Mouse (Mus musculus): ENCODE measurements around the gene Lmln. TPM values are rescaled to one million over a fixed set of nuclear protein-coding genes. Genes with fewer than 3 reads are reported as not detected.
"Not testable (repeated sequence)": the region's sequence is repeated elsewhere in the genome, so short reads cannot be mapped to it uniquely, and the experiment has no call there.

Lmln gene
- total RNA-seq (2021), result 8.4 and 11.0 TPM in 2 replicates
- long read RNA-seq, experiment 1, partial matches to known transcripts, result 0 of 8 reads
- long read RNA-seq, experiment 1, other reads (novel, unspliced or antisense), result 8 of 8 reads
- long read RNA-seq, experiment 2, full-length matches to known transcripts, result 1 of 10 reads
- long read RNA-seq, experiment 2, partial matches to known transcripts, result 0 of 10 reads
- long read RNA-seq, experiment 2, other reads (novel, unspliced or antisense), result 9 of 10 reads

DNA sequence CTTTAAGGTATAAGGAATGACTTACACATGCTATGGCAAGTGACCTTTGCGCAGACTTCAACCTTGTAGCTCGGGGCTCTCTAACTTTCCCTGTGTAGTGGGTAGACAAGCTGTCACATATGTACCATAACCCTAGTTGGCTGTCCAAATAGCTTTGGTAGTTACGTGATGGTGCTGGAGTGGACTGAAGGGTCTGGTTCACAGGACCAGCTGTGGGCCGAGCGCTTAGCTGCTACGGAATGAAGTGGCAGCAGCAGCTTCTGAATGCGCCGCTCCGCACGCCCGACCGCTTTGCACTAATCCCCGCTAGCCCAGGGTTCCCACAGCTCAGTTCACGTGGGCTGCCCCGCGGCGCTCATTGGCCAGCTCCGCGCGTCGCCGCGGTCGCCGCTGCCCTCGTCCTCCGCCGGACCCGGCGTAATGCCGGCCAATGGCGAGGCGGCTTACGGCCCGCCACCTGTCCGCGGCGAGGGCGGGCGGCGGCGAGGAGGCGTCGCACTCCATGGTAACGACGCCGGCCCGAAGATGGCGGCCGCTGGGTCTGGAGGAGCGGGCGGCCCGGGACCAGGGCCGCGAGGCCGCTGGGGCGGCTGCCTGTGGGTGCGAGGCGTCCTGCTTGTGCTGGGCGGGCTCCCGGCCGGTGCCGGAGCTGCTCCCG, at the start of gene Lmln:
Gene Lmln (plus strand): TSS at position 498 of the 658 bp plus-strand sequence.
- peak; percentile 96 for DNase-seq

DNA sequence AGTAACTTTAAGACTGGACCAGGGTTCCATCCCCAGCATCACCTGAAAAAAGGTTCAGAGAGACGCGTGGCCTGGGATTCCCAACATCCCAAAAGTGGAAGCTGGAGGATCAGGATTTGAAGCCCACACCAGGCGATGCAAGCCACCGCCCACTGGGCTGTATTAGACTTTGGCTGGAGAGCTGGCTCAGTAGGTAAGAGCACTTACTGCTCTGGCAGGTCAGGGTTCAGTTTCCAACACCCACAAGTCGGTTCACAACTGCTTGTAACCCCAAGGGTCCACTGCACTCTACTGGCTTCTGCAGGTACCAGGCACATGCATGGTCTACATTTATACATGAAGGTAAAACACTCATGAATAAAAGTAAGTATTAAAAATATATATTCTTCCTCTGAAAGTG, 48.5 kb upstream of the Lmln start:
- no peak for DNase-seq

GRCm38 (mm10) chr16:33014921-33015320, 47.4 kb upstream of the Lmln start:
- DNase-seq, result no peak

GRCm38 (mm10) chr16:33015396-33015907, 46.9 kb upstream of the Lmln start:
- no peak for DNase-seq

DNA sequence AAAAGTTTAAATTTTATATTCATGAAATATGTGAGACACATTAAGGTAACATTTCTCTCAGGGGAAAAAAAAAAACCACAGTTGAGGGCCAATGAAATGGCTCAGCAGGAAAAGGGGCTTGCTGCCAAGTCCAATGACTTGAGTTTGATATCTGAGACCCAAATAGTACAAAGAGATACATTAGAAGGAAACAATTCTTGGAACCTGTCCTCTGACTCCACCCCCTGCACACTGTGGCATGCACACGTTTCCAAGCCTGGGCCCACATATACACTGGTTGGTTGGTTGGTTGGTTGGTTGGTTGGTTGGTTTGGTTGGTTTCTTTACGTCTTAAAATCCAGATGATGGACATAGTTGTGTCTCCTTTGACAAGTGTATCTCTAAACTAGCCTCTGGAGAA, 46.3 kb upstream of the Lmln start:
- DNase-seq, result no peak

DNA sequence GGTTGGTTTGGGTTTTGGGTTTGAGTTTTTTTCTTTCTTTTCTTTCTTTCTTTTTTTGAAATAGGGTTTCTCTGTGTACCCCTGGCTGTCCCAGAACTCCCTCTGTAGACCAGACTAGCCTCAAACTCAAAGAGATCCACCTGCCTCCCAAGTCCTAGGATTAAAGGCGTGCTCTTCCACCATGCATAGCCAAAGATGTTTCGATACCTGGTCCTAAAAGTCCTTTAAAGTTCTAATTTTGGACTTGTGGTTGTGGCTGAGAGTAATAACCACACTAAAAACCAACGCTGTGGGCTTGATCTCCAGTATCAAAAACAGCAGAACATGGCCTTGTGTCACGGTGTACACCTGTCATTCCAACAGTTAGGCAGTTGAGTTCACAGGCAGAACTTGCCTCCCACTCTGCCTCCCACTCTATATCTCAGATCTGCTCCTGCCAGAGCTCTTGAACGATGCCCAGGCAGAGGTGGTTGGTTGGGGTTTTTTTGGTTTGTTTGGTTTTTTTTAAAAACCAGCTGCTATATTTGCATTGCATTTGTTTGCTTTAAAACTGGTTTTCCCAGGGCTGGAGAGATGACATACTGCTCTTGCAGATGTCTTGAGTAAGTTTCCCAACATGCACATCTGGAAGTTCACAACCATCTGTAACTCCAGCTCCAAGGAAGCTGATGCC, 44.5 kb upstream of the Lmln start:
- DNase-seq, result no peak

DNA sequence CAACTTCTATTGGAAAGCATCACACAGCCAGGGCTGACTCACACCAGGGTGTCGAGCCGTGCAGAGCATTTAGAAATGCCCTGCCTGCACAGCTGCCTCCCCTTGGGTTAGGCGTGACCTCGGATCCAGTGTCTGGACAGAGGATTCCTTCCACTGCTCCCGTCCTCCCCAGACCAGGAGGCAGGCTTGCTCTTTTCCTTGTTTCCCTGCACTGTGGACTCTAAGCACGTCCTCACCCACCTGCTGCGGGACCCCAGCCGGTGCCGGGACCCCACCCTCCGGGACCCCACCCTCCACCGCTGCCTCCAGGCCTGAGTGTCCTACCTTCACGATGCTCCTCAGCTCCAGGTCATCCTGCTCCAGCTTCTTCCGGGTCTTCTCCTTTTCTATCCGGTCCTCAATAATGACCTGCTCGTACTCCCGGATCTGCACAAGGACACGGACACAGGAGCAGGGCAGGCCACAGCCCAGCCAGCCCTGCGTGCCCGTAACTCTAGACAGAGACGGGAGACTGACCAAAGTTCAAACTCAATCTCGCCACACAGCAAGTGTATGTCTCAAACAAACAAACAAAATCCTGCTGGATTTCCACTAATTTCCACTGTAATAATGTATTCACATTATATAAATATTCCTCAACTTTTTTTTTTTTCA, 43.1 kb upstream of the Lmln start:
- peak; percentile 75 for DNase-seq

- peak; percentile 41 for DNase-seq
Measured at GRCm38 (mm10) chr16:33021381-33021780, 40.9 kb upstream of the Lmln start.

- peak; percentile 93 for DNase-seq
Measured at GRCm38 (mm10) chr16:33023750-33024149, 38.6 kb upstream of the Lmln start.

GRCm38 (mm10) chr16:33024456-33025104, 37.7 kb upstream of the Lmln start:
- peak; percentile 6 for DNase-seq

DNA sequence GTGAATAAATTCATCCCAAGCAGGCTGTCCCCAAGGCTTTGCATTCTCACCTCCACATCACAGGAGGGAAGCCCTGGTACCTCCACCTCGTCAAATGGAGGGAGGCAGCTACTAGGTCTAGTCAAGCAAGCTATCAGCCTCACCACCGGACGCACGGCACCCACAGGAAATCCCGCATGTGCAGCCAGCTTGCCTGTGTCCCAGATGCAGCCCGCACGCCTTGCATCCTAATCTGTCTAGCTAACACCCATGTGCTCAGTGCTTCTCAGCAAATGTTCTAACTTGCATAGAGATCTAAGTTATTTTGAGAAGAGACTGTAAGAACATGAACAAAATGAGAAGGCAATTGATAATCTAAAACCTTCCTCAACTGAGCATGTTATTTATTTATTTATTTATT, 36.0 kb upstream of the Lmln start:
- DNase-seq, result no peak

- DNase-seq, result no peak
Measured at GRCm38 (mm10) chr16:33036006-33036405, 26.3 kb upstream of the Lmln start.

DNA sequence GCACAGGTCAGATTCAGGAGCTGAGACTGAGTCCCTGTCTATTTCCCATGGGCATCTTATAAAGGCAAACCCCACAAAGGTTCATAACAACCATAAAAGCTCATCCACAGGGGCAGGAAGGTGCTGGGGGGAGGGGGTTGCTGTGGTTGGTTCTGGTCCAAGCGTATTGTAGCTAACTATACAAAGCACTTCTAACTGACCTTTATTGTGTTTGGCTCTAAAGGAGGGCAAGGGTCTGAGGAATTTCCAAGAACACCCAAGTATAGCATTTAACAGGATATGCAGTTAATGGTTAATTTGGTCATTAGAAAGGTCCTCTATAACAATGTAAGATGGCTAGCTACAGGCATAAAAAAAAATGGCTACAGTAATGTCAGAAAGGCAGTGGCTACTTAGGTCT, 19.6 kb upstream of the Lmln start:
- no peak for DNase-seq

DNA sequence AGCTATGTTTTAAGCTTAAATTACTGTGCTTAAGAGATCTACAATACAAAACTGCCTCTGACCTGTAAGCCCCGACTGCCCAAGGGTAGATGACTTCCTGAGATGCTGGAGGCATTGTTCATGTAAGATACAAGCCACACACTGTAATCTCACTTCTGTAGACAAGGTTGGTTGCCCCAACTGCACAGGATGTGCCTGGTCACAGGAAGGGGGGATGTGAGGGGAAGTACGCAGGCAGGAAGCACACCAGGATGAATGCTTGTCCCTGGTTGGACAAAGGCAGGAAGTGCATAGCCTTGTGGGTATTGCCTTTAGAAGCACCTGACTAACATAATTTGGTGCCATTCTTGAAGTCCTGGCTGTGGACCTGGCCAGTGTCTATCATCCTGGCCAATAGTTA, 19.1 kb upstream of the Lmln start:
- no peak for DNase-seq

GRCm38 (mm10) chr16:33048004-33048403, 14.3 kb upstream of the Lmln start:
- DNase-seq, result no peak

- no peak for DNase-seq
Measured at GRCm38 (mm10) chr16:33048686-33049085, 13.6 kb upstream of the Lmln start.

- no peak for DNase-seq
Measured at GRCm38 (mm10) chr16:33049809-33050208, 12.5 kb upstream of the Lmln start.

- DNase-seq, result no peak
Measured at GRCm38 (mm10) chr16:33053141-33053540, 9.2 kb upstream of the Lmln start.

DNA sequence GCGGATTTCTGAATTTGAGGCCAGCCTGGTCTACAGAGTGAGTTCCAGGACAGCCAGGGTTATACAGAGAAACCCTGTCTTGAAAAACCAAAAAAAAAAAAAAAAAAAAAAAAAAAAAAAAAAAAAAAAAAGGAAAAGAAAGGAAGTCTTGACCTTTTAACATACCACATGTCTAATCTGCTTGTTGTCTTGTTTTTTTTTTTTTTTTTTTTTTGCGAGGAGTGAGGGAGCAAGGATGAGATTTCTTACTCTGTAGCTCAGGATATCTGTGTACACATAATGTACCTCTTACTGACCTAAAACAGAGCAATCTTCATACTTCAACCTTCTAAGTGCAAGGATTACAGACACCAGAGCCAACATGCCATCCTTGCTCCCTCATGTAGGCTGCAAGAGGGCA, 7.4 kb upstream of the Lmln start:
- DNase-seq, result not testable (repeated sequence)

DNA sequence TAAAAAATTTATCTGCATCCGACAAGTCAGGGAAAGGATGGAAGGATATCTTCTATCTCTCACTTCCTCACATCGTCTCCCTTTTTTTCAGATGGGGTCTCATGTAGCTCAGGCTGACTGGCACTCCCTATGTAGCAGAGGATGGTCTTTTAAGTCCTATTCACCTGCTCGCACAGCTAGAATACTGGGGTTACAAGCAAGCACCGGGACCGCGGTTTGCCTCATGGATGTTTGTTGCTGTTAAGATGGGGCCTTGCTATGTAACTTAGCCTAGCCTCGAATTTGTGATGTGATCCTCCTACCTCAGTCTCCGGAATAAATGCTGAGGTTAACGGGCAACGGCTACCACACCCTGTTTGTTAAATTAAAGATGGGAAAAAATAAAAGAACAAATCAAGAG, 6.7 kb upstream of the Lmln start:
- DNase-seq, result no peak

- DNase-seq, result peak; percentile 94
Measured at GRCm38 (mm10) chr16:33056095-33056785, 6.1 kb upstream of the Lmln start, which contains the start of the genes Iqcg and Rpl35a. Gene Iqcg, minus strand, starts transcription at chr16:33056218. Gene Rpl35a, plus strand, starts transcription at chr16:33056453.

GRCm38 (mm10) chr16:33056786-33057185, 5.5 kb upstream of the Lmln start:
- DNase-seq, result peak; percentile 61

Data from adrenal gland, postnatal 14 days (tissue).